Mouse (Mus musculus): ENCODE data around the gene Hoxa4. TPM values are rescaled to one million over a fixed set of nuclear protein-coding genes. Genes with fewer than 3 reads are reported as not detected.

Gene Hoxa4
- polyA plus RNA-seq, 1 experiment from 2014 or later = 3.1 TPM

DNA sequence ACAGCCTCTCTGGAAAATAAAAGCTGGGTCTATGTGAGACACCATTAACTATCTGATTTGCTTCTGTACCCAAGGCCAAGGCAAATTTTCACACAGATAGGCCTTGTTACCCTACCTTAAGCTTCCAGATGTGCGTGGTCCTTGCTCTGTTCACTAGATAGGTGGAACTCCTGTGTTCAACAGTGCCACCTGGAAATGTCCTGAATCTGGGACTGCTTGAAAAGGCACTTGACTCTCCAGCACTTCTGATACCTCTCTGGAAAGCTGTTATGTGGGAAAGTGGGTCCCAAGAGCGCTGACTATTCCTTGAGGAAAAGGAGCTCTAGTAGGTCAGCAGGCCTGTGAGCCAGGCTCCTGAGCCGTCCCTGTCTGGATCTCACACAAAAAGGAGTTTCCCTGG is 45.3 kb upstream of the Hoxa4 start:
- H3K27ac ChIP-seq (ENCODE audit: low read depth, low read length) = no peak overlapping the region
- peaks cover 98% of the 10 kb centered on the region for H3K27me3 ChIP-seq (replicated peaks; ENCODE audit: control insufficient read depth, insufficient read depth, low read length)
- H3K4me2 ChIP-seq = no peak overlapping the region
- no peak overlapping the region for H3K4me3 ChIP-seq (ENCODE audit: low read depth, low read length)
- H3K9ac ChIP-seq (ENCODE audit: low read depth, low read length) = no peak overlapping the region
- no peaks in the 10 kb centered on the region for H3K9me3 ChIP-seq (ENCODE audit: control insufficient read depth, low read length)
- H3K36me3 ChIP-seq (ENCODE audit: control insufficient read depth, insufficient read depth, low read length) = no peaks in the 10 kb centered on the region
- H3K4me1 ChIP-seq (replicated peaks; ENCODE audit: control insufficient read depth, insufficient read depth, low read length) = no peaks in the 10 kb centered on the region
- WGBS = 11% methylated on average over 3 of the region's 3 CpGs
- ATAC-seq (replicated peaks; ENCODE audit: low FRiP score) = no peak
- DNase-seq (ENCODE audit: low spot score) = no peak

- Histone ChIP-seq H3K27ac (ENCODE audit: low read depth, low read length) (no peak overlapping the region), H3K9me3 (ENCODE audit: control insufficient read depth, low read length) (no peaks in the 10 kb centered on the region), H3K27me3 (replicated peaks; ENCODE audit: control insufficient read depth, insufficient read depth, low read length) (peaks cover 96% of the 10 kb centered on the region), H3K4me1 (replicated peaks; ENCODE audit: control insufficient read depth, insufficient read depth, low read length) (no peaks in the 10 kb centered on the region), H3K4me3 (ENCODE audit: low read depth, low read length) (no peak overlapping the region), H3K9ac (ENCODE audit: low read depth, low read length) (no peak overlapping the region), H3K4me2 (no peak overlapping the region), H3K36me3 (ENCODE audit: control insufficient read depth, insufficient read depth, low read length) (no peaks in the 10 kb centered on the region)
- ATAC-seq (replicated peaks; ENCODE audit: low FRiP score) (no peak), DNase-seq (ENCODE audit: low spot score) (no peak)
- 23% methylated on average over 6 of the region's 6 CpGs for WGBS
Measured at GRCm38 (mm10) chr6:52235866-52236265, 44.3 kb upstream of the Hoxa4 start.

DNA sequence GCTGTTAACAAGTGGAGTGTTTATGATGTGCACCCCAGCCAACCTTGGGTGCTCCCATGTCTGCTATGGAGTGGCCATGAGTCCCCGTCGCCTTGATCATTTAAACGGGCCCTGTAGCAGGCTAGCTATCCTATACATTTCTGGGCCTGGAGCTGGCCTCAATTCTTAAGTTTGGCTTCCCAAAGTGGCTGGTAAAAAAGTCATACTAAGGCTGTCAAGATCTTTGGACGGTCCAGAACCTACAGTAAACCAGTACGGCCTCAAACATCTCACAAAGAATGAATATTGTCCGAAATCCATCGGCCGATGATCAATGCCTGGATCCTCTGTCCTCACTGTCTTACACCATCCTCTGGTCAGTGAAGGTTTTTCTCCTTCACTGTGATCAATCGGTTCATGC is 43.7 kb upstream of the Hoxa4 start:
- H3K36me3 ChIP-seq (ENCODE audit: control insufficient read depth, insufficient read depth, low read length) = no peaks in the 10 kb centered on the region
- H3K27me3 ChIP-seq (replicated peaks; ENCODE audit: control insufficient read depth, insufficient read depth, low read length) = peaks cover 96% of the 10 kb centered on the region
- H3K27ac ChIP-seq (ENCODE audit: low read depth, low read length) = no peak overlapping the region
- no peak overlapping the region for H3K4me3 ChIP-seq (ENCODE audit: low read depth, low read length)
- H3K9me3 ChIP-seq (ENCODE audit: control insufficient read depth, low read length) = no peaks in the 10 kb centered on the region
- 29% methylated on average over 9 of the region's 9 CpGs for WGBS
- H3K9ac ChIP-seq (ENCODE audit: low read depth, low read length) = no peak overlapping the region
- no peak overlapping the region for H3K4me2 ChIP-seq
- ATAC-seq (replicated peaks; ENCODE audit: low FRiP score) (no peak), DNase-seq (ENCODE audit: low spot score) (no peak)
- H3K4me1 ChIP-seq (replicated peaks; ENCODE audit: control insufficient read depth, insufficient read depth, low read length) = no peaks in the 10 kb centered on the region

GRCm38 (mm10) chr6:52234428-52235140 is 43.0 kb upstream of the Hoxa4 start:
- no peak for DNase-seq (ENCODE audit: low spot score)
- no peaks in the 10 kb centered on the region for H3K4me1 ChIP-seq (replicated peaks; ENCODE audit: control insufficient read depth, insufficient read depth, low read length)
- no peaks in the 10 kb centered on the region for H3K9me3 ChIP-seq (ENCODE audit: control insufficient read depth, low read length)
- peaks cover 96% of the 10 kb centered on the region for H3K27me3 ChIP-seq (replicated peaks; ENCODE audit: control insufficient read depth, insufficient read depth, low read length)
- peak overlapping the region; percentile 26 for H3K4me3 ChIP-seq (ENCODE audit: low read depth, low read length)
- H3K36me3 ChIP-seq (ENCODE audit: control insufficient read depth, insufficient read depth, low read length) = no peaks in the 10 kb centered on the region
- no peak for ATAC-seq (replicated peaks; ENCODE audit: low FRiP score)
- H3K27ac ChIP-seq (ENCODE audit: low read depth, low read length) = no peak overlapping the region
- 2% methylated on average over 67 of the region's 68 CpGs for WGBS
- no peak overlapping the region for H3K4me2 ChIP-seq
- H3K9ac ChIP-seq (ENCODE audit: low read depth, low read length) = no peak overlapping the region

GRCm38 (mm10) chr6:52233546-52234427 is 42.2 kb upstream of the Hoxa4 start:
- DNase-seq (ENCODE audit: low spot score) = no peak
- H3K9ac ChIP-seq (ENCODE audit: low read depth, low read length) = no peak overlapping the region

DNA sequence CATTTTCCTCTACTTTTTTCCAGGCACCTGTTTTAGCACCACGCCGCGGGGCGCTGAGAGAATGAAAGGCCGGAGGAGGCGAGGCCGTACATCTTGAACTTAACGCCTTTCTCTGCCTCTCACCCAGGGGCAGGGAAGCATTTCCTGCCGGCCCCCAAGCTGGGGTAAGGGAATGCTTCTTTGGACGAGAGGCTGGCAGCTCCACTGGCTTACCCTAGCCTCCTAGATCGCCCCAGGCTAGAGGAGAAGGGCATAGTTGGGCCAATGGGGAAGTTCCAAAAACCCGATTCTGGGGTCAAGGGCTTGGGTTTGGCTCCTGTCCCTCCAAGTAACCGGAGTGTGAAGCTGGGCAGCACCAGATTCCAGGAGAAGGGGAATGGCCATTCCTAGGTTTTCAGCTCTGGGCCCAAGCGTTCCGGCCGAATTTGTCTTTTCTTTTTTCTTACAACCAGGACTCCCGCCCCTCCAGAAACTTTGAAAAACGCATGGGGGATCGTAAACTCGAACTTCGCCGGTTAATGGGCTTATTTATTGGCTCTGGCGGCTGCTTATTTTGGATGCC is 41.5 kb upstream of the Hoxa4 start:
- DNase-seq (ENCODE audit: low spot score) (no peak), ATAC-seq (replicated peaks; ENCODE audit: low FRiP score) (no peak)
- Histone ChIP-seq H3K27ac (ENCODE audit: low read depth, low read length) (no peak overlapping the region), H3K9ac (ENCODE audit: low read depth, low read length) (no peak overlapping the region), H3K4me1 (replicated peaks; ENCODE audit: control insufficient read depth, insufficient read depth, low read length) (no peaks in the 10 kb centered on the region), H3K9me3 (ENCODE audit: control insufficient read depth, low read length) (no peaks in the 10 kb centered on the region), H3K4me2 (no peak overlapping the region; the same call in 1 of the 2 replicates), H3K4me3 (ENCODE audit: low read depth, low read length) (no peak overlapping the region), H3K27me3 (replicated peaks; ENCODE audit: control insufficient read depth, insufficient read depth, low read length) (peaks cover 96% of the 10 kb centered on the region), H3K36me3 (ENCODE audit: control insufficient read depth, insufficient read depth, low read length) (no peaks in the 10 kb centered on the region)
- 3% methylated on average over 23 of the region's 23 CpGs for WGBS

More at GRCm38 (mm10) chr6:52233546-52234427, 42.2 kb upstream of the Hoxa4 start:
- 2% methylated on average over 70 of the region's 70 CpGs for whole genome bisulfite sequencing
- no peak overlapping the region for H3K27ac ChIP-seq (ENCODE audit: low read depth, low read length)
- ATAC-seq (replicated peaks; ENCODE audit: low FRiP score) = no peak
- no peak overlapping the region for H3K4me2 ChIP-seq
- H3K4me1 ChIP-seq (replicated peaks; ENCODE audit: control insufficient read depth, insufficient read depth, low read length) = no peaks in the 10 kb centered on the region
- peaks cover 98% of the 10 kb centered on the region for H3K27me3 ChIP-seq (replicated peaks; ENCODE audit: control insufficient read depth, insufficient read depth, low read length)
- peak overlapping the region; percentile 26 for H3K4me3 ChIP-seq (ENCODE audit: low read depth, low read length)
- H3K36me3 ChIP-seq (ENCODE audit: control insufficient read depth, insufficient read depth, low read length) = no peaks in the 10 kb centered on the region
- no peaks in the 10 kb centered on the region for H3K9me3 ChIP-seq (ENCODE audit: control insufficient read depth, low read length)

GRCm38 (mm10) chr6:52232568-52232965 is 41.0 kb upstream of the Hoxa4 start:
- no peak for DNase-seq (ENCODE audit: low spot score)
- H3K27ac ChIP-seq (ENCODE audit: low read depth, low read length) = no peak overlapping the region
- no peak for ATAC-seq (replicated peaks; ENCODE audit: low FRiP score)
- no peak overlapping the region for H3K9ac ChIP-seq (ENCODE audit: low read depth, low read length)
- H3K36me3 ChIP-seq (ENCODE audit: control insufficient read depth, insufficient read depth, low read length) = no peaks in the 10 kb centered on the region
- H3K27me3 ChIP-seq (replicated peaks; ENCODE audit: control insufficient read depth, insufficient read depth, low read length) = peaks cover 96% of the 10 kb centered on the region
- H3K4me2 ChIP-seq = peak overlapping the region; percentile 23; the same call in 1 of the 2 replicates
- H3K4me3 ChIP-seq (ENCODE audit: low read depth, low read length) = 0 out of 2 replicates have a peak overlapping the region, but pooled peaks have one; percentile 1
- H3K4me1 ChIP-seq (replicated peaks; ENCODE audit: control insufficient read depth, insufficient read depth, low read length) = no peaks in the 10 kb centered on the region
- 1% methylated on average over 18 of the region's 18 CpGs for WGBS
- H3K9me3 ChIP-seq (ENCODE audit: control insufficient read depth, low read length) = no peaks in the 10 kb centered on the region

- H3K4me1 ChIP-seq (replicated peaks; ENCODE audit: control insufficient read depth, insufficient read depth, low read length) = no peaks in the 10 kb centered on the region
- H3K4me2 ChIP-seq = no peak overlapping the region; the same call in 1 of the 2 replicates
- peaks cover 96% of the 10 kb centered on the region for H3K27me3 ChIP-seq (replicated peaks; ENCODE audit: control insufficient read depth, insufficient read depth, low read length)
- ATAC-seq (replicated peaks; ENCODE audit: low FRiP score) (no peak), DNase-seq (ENCODE audit: low spot score) (no peak)
- no peaks in the 10 kb centered on the region for H3K36me3 ChIP-seq (ENCODE audit: control insufficient read depth, insufficient read depth, low read length)
- H3K27ac ChIP-seq (ENCODE audit: low read depth, low read length) = no peak overlapping the region
- H3K4me3 ChIP-seq (ENCODE audit: low read depth, low read length) = 0 out of 2 replicates have a peak overlapping the region, but pooled peaks have one; percentile 1
- WGBS = 2% methylated on average over 18 of the region's 18 CpGs
- no peak overlapping the region for H3K9ac ChIP-seq (ENCODE audit: low read depth, low read length)
- H3K9me3 ChIP-seq (ENCODE audit: control insufficient read depth, low read length) = no peaks in the 10 kb centered on the region
Measured at GRCm38 (mm10) chr6:52231885-52232567, 40.5 kb upstream of the Hoxa4 start.
